Mouse (Mus musculus) embryonic facial prominence, embryonic 15.5 days (tissue): ENCODE measurements around the gene Hsd11b2. TPM values are rescaled to one million over a fixed set of nuclear protein-coding genes. Genes with fewer than 3 reads are reported as not detected.
"Not testable (repeated sequence)": the region's sequence is repeated elsewhere in the genome, so short reads cannot be mapped to it uniquely, and the experiment has no call there.

Experiments
- ATAC-seq: fragments of 200-750 bp; cut with Nextera tagmentation; 2 replicates; pipeline ENCODE4 v1.8.0; 2017; ENCODE audit warnings: low read depth, moderate TSS enrichment; ENCODE audit not compliant: insufficient number of reproducible peaks, low FRiP score, low TSS enrichment
- H3K27ac ChIP-seq: fragments of 300-500 bp; sonication (generic); replicated peaks from 2 replicates; pipeline ENCODE4 v1.5.1; 2015; ENCODE audit warnings: mild to moderate bottlenecking, inconsistent platforms
- H3K27me3 ChIP-seq: fragments of 300-500 bp; sonication (generic); 2 replicates; pipeline ENCODE4 v1.6.1; 2015; ENCODE audit warnings: inconsistent platforms
- H3K36me3 ChIP-seq: fragments of 300-500 bp; sonication (generic); 2 replicates; pipeline ENCODE4 v1.6.1; 2015; ENCODE audit warnings: mild to moderate bottlenecking, inconsistent platforms
- H3K4me1 ChIP-seq: fragments of 300-500 bp; sonication (generic); 2 replicates; pipeline ENCODE4 v1.6.1; 2015; ENCODE audit warnings: inconsistent platforms
- H3K4me2 ChIP-seq: fragments of 300-500 bp; sonication (generic); replicated peaks from 2 replicates; pipeline ENCODE4 v1.6.1; 2015; ENCODE audit warnings: mild to moderate bottlenecking, inconsistent platforms
- H3K4me3 ChIP-seq: fragments of 300-500 bp; sonication (generic); replicated peaks from 2 replicates; pipeline ENCODE4 v1.5.1; 2015; ENCODE audit warnings: mild to moderate bottlenecking, inconsistent platforms
- H3K9ac ChIP-seq: fragments of 300-500 bp; sonication (generic); 2 replicates; pipeline ENCODE4 v1.6.1; 2015; ENCODE audit warnings: inconsistent platforms
- H3K9me3 ChIP-seq: fragments of 300-500 bp; sonication (generic); replicated peaks from 2 replicates; pipeline ENCODE4 v1.6.1; 2016; ENCODE audit warnings: inconsistent platforms
- WGBS: fragments of 180-500 bp; shearing (Covaris S2); methylation state at CpG from one replicate; pipeline ENCODE4 v1.1.7; 2015; 5-methylcytosine and 5-hydroxymethylcytosine counted together
- polyA plus RNA-seq: library from polyadenylated mRNA; unstranded; fragments of >200 nt; fragmentation: Nextera tagmentation; extraction: Ambion mirVana; gene quantifications from 2 replicates; pipeline ENCODE4 v1.2.1, GENCODE M21; 2015

The Hsd11b2 gene
- polyA plus RNA-seq, 1 experiment from 2014 or later, result 1.4 TPM

GRCm38 (mm10) chr8:105564573-105565229 lies 46.1 kb downstream of the Hsd11b2 start:
- H3K36me3 ChIP-seq, H3K27me3 ChIP-seq, ATAC-seq, H3K9me3 ChIP-seq: not testable (repeated sequence)
- Histone ChIP-seq H3K27ac (peak overlapping the region; percentile 84), H3K9ac (peak overlapping the region; percentile 84; the same call in 1 of the 2 replicates), H3K4me3 (peak overlapping the region; percentile 91), H3K4me2 (peak overlapping the region; percentile 83), H3K4me1 (peaks cover 29% of the 10 kb centered on the region)
- WGBS, result 84% methylated on average over 9 of the region's 9 CpGs

- no peaks in the 10 kb centered on the region for H3K27me3 ChIP-seq
- no peaks in the 10 kb centered on the region for H3K9me3 ChIP-seq
- peaks cover 29% of the 10 kb centered on the region for H3K4me1 ChIP-seq
- under 1% methylated on average over 31 of the region's 31 CpGs for WGBS
- peak overlapping the region; percentile 91 for H3K4me3 ChIP-seq
- no peaks in the 10 kb centered on the region; the same call in 1 of the 2 replicates for H3K36me3 ChIP-seq
- H3K9ac ChIP-seq, result peak overlapping the region; percentile 84
- peak overlapping the region; percentile 84 for H3K27ac ChIP-seq
- ATAC-seq, result peak; percentile 48
- peak overlapping the region; percentile 83 for H3K4me2 ChIP-seq
Observed at GRCm38 (mm10) chr8:105565401-105565881, 46.9 kb downstream of the Hsd11b2 start.

- H3K4me1 ChIP-seq, result peaks cover 29% of the 10 kb centered on the region
- H3K9ac ChIP-seq, result peak within 1 kb of the TSS; percentile 84
- H3K27me3 ChIP-seq, result no peaks in the 10 kb centered on the region
- peak within 1 kb of the TSS; percentile 84 for H3K27ac ChIP-seq
- peak within 1 kb of the TSS; percentile 83 for H3K4me2 ChIP-seq
- H3K4me3 ChIP-seq, result peak within 1 kb of the TSS; percentile 91
- no peaks in the 10 kb centered on the region; the same call in 1 of the 2 replicates for H3K36me3 ChIP-seq
- ATAC-seq, result peak; percentile 99
- H3K9me3 ChIP-seq, result no peaks in the 10 kb centered on the region
- WGBS, result 2% methylated on average over 53 of the region's 53 CpGs
Observed at GRCm38 (mm10) chr8:105565952-105566702, 47.6 kb downstream of the Hsd11b2 start, which contains the start of gene Atp6v0d1. Atp6v0d1 (minus strand) TSS chr8:105566047.

GRCm38 (mm10) chr8:105566703-105567595 lies 48.4 kb downstream of the Hsd11b2 start:
- WGBS, result 23% methylated on average over 27 of the region's 27 CpGs
- peak overlapping the region; percentile 40 for H3K9ac ChIP-seq

GRCm38 (mm10) chr8:105571810-105572209 lies 53.3 kb downstream of the Hsd11b2 start:
- 86% methylated on average over 9 of the region's 9 CpGs for WGBS
- H3K27me3 ChIP-seq, result no peaks in the 10 kb centered on the region
- H3K4me1 ChIP-seq, result peaks cover 8% of the 10 kb centered on the region

More at GRCm38 (mm10) chr8:105566703-105567595, 48.4 kb downstream of the Hsd11b2 start:
- peaks cover 29% of the 10 kb centered on the region for H3K4me1 ChIP-seq
- H3K27ac ChIP-seq, result no peak overlapping the region
- H3K9me3 ChIP-seq, result no peaks in the 10 kb centered on the region
- H3K4me3 ChIP-seq, result peak overlapping the region; percentile 91
- H3K27me3 ChIP-seq, result no peaks in the 10 kb centered on the region
- ATAC-seq, result no peak
- no peaks in the 10 kb centered on the region; the same call in 1 of the 2 replicates for H3K36me3 ChIP-seq
- H3K4me2 ChIP-seq, result peak overlapping the region; percentile 83

DNA sequence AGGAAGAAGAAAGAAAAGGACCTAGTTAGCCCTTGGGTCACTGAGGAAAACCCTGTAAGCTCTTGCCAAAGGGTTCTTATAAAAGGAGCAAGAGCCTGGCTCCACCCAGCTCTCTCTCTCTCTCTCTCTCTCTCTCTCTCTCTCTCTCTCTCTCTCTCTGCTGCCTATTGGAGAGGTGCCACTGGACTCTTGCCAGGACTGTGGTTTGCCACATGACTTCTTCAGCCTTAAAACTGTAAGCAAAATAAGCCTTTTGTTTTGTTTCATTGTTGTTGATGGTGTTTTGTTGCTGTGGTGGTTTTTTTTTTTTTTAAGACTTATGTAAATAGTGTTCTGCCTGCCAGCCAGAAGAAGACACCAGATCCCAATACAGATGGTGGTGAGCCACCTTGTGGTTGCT lies 54.9 kb downstream of the Hsd11b2 start:
- Histone ChIP-seq H3K4me2 (no peak overlapping the region), H3K4me3 (no peak overlapping the region), H3K36me3 (no peaks in the 10 kb centered on the region), H3K4me1 (0 out of 2 replicates have a peak, but pooled peaks cover 3% of the 10 kb centered on the region), H3K27ac (no peak overlapping the region), H3K27me3 (no peaks in the 10 kb centered on the region), H3K9ac (no peak overlapping the region), H3K9me3 (no peaks in the 10 kb centered on the region)
- ATAC-seq, result no peak

More at GRCm38 (mm10) chr8:105571810-105572209, 53.3 kb downstream of the Hsd11b2 start:
- Histone ChIP-seq H3K27ac (no peak overlapping the region), H3K36me3 (no peaks in the 10 kb centered on the region), H3K9ac (no peak overlapping the region), H3K4me3 (no peak overlapping the region), H3K9me3 (no peaks in the 10 kb centered on the region), H3K4me2 (no peak overlapping the region)
- ATAC-seq, result no peak

Other genes with a start within 250 kb of the Hsd11b2 start
- gene Hsf4, start 249.0 kb upstream of the Hsd11b2 start, polyA plus RNA-seq, result 0.13 and 0.33 TPM in 2 replicates
- 3.6 and 4.4 TPM in 2 replicates for gene Nol3, start 242.6 kb upstream of the Hsd11b2 start, polyA plus RNA-seq
- 12.1 and 14.5 TPM in 2 replicates for gene 4931428F04Rik, start 228.9 kb upstream of the Hsd11b2 start, polyA plus RNA-seq
- 10.2 and 11.0 TPM in 2 replicates for gene Exoc3l, start 222.7 kb upstream of the Hsd11b2 start, polyA plus RNA-seq
- gene E2f4, start 221.1 kb upstream of the Hsd11b2 start, polyA plus RNA-seq, result 67.9 and 79.6 TPM in 2 replicates
- 9.9 and 11.4 TPM in 2 replicates for gene Elmo3, start 213.2 kb upstream of the Hsd11b2 start, polyA plus RNA-seq
- gene Lrrc29, start 192.5 kb upstream of the Hsd11b2 start, polyA plus RNA-seq, result 1.6 and 2.0 TPM in 2 replicates
- 131 TPM in 2 replicates for gene Tmem208, start 192.4 kb upstream of the Hsd11b2 start, polyA plus RNA-seq
- gene Fhod1, start 170.8 kb upstream of the Hsd11b2 start, polyA plus RNA-seq, result 2.0 and 2.6 TPM in 2 replicates
- gene Slc9a5, start 169.9 kb upstream of the Hsd11b2 start, polyA plus RNA-seq, result 2.6 and 3.4 TPM in 2 replicates
- 0.25 and 0.45 TPM in 2 replicates for gene Plekhg4, start 145.5 kb upstream of the Hsd11b2 start, polyA plus RNA-seq
- gene Kctd19, start 105.3 kb upstream of the Hsd11b2 start, polyA plus RNA-seq, result 0.05 TPM in 1 of 2 replicates, not detected in the other
- gene Lrrc36, start 105.2 kb upstream of the Hsd11b2 start, polyA plus RNA-seq, result 1.1 and 2.6 TPM in 2 replicates
- 157 and 180 TPM in 2 replicates for gene Tppp3, start 47.2 kb upstream of the Hsd11b2 start, polyA plus RNA-seq
- gene Zdhhc1, start 21.9 kb upstream of the Hsd11b2 start, polyA plus RNA-seq, result 55.4 and 59.8 TPM in 2 replicates
- 99.7 and 104 TPM in 2 replicates for gene Atp6v0d1, start 47.3 kb downstream of the Hsd11b2 start, polyA plus RNA-seq
- 21.6 and 24.9 TPM in 2 replicates for gene Ripor1, start 86.5 kb downstream of the Hsd11b2 start, polyA plus RNA-seq
- gene Ctcf, start 117.8 kb downstream of the Hsd11b2 start, polyA plus RNA-seq, result 118 and 122 TPM in 2 replicates
- gene Agrp, start 118.6 kb downstream of the Hsd11b2 start, polyA plus RNA-seq, result 1.7 and 2.3 TPM in 2 replicates
- gene Carmil2, start 167.5 kb downstream of the Hsd11b2 start, polyA plus RNA-seq, result 0.77 and 1.0 TPM in 2 replicates
- 65.0 and 73.3 TPM in 2 replicates for gene Acd, start 182.3 kb downstream of the Hsd11b2 start, polyA plus RNA-seq
- gene Pard6a, start 182.4 kb downstream of the Hsd11b2 start, polyA plus RNA-seq, result 17.5 and 20.4 TPM in 2 replicates
- gene 4933405L10Rik, start 188.9 kb downstream of the Hsd11b2 start, polyA plus RNA-seq, result 0.20 and 0.37 TPM in 2 replicates
- 25.7 and 33.4 TPM in 2 replicates for gene Enkd1, start 189.5 kb downstream of the Hsd11b2 start, polyA plus RNA-seq
- gene Gfod2, start 239.9 kb downstream of the Hsd11b2 start, polyA plus RNA-seq, result 21.9 and 23.1 TPM in 2 replicates